In the genomic region with DNA sequence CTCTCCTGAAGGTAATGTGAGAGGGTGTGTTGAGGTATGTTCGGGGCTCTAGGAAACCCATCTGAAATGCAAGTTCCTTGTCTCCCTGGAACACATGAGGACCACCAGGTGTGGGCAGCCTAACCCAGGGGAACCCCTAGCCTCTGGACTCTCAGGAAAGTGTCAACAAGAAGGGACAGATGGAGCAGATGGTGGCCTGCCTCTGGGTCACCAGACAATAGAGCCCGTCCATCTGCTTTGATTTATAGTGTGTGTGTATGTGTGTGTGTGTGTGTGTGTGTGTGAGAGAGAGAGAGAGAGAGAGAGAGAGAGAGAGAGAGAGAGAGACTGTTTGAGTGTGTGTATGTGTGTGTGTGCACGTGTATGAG, we compare ENCODE assay signal across 9 mouse cellular contexts. TPM values are rescaled to one million over a fixed set of nuclear protein-coding genes. Genes with fewer than 3 reads are reported as not detected.
A peak's percentile ranks its signal among the peaks of the same experiment; 100 is the strongest.
DNase-seq lines count a peak whose midpoint lies in the region; ATAC-seq and TF ChIP-seq lines count a peak whose summit lies in the region.
"Had no signal": no experiment of that assay in that cellular context is flagged by ENCODE, and none has a peak within 500 bp of the region (broad histone marks: within the 10 kb centered on the region; RNA-seq: fewer than 3 reads in every experiment).

No protein-coding gene starts in this region.

- no peak for TF ChIP-seq CTCF in heart, adult 2 months (IDR thresholded peaks at IDR 0.05)
- no peak for TF ChIP-seq CTCF in lung, embryonic 14.5 days (IDR thresholded peaks at IDR 0.05; ENCODE audit: low read depth)
- no peak for TF ChIP-seq CTCF in embryonic fibroblast, embryonic 13.5 days (IDR thresholded peaks at IDR 0.05; ENCODE audit: borderline replicate concordance, insufficient read depth, low read length)

- no peak for TF ChIP-seq EP300 in heart, adult 2 months (IDR thresholded peaks at IDR 0.05; ENCODE audit: insufficient read depth, low read depth, low read length)

- H3K9ac ChIP-seq in heart, adult 2 months (ENCODE audit: low read depth, low read length): no peak overlapping the region
- no peak overlapping the region for H3K9ac ChIP-seq in lung, embryonic 14.5 days
- H3K9ac ChIP-seq in neural tube, embryonic 15.5 days (replicated peaks): no peak overlapping the region

- H3K27ac ChIP-seq in heart, adult 2 months: peak overlapping the region; percentile 88
- H3K27ac ChIP-seq in lung, embryonic 14.5 days (ENCODE audit: low read depth): peak overlapping the region; percentile 91
- peak overlapping the region; percentile 95 for H3K27ac ChIP-seq in embryonic fibroblast, embryonic 13.5 days (ENCODE audit: insufficient read depth, low read length)
- H3K27ac ChIP-seq in neural tube, embryonic 15.5 days (replicated peaks): peak overlapping the region; percentile 42; the same call in 1 of the 2 replicates

- intact Hi-C loops in heart, adult 2 months (cut with DNase I): loop anchor here (2.0 kb wide), 1 partner anchor 25 kb away; no protein-coding TSS in a partner anchor
- intact Hi-C loops in heart, postnatal 36 days (cut with DNase I): loop anchor here (2.0 kb wide), 1 partner anchor 25 kb away; no protein-coding TSS in a partner anchor

- H3K4me3 ChIP-seq in heart, adult 2 months: no peak overlapping the region
- no peak overlapping the region for H3K4me3 ChIP-seq in lung, embryonic 14.5 days (ENCODE audit: low read depth, low read length)
- no peak overlapping the region for H3K4me3 ChIP-seq in embryonic fibroblast, embryonic 13.5 days (ENCODE audit: insufficient read depth, low read length)
- H3K4me3 ChIP-seq in neural tube, embryonic 15.5 days (replicated peaks): no peak overlapping the region

- DNase-seq in heart, adult 2 months: no peak
- DNase-seq in heart, postnatal 36 days: no peak
- no peak for DNase-seq in lung, embryonic 14.5 days
- no peak for DNase-seq in lung, postnatal 36 days
- DNase-seq in layer of hippocampus, adult 9-11 months: no peak
- DNase-seq: thymus, postnatal 14 days had no signal

- no peaks in the 10 kb centered on the region for H3K27me3 ChIP-seq in heart, adult 2 months (ENCODE audit: control insufficient read depth, insufficient read depth, low read length)
- no peaks in the 10 kb centered on the region for H3K27me3 ChIP-seq in lung, embryonic 14.5 days (ENCODE audit: insufficient read depth, low read length)
- no peaks in the 10 kb centered on the region for H3K27me3 ChIP-seq in neural tube, embryonic 15.5 days (replicated peaks)

- H3K9me3 ChIP-seq in lung, embryonic 14.5 days (ENCODE audit: low read depth, low read length): no peaks in the 10 kb centered on the region; the same call in 1 of the 2 replicates
- no peaks in the 10 kb centered on the region for H3K9me3 ChIP-seq in neural tube, embryonic 15.5 days (replicated peaks)

- no peak for TF ChIP-seq POLR2A in heart, adult 2 months (IDR thresholded peaks at IDR 0.05; ENCODE audit: insufficient read depth, low read depth, low read length)
- TF ChIP-seq POLR2A in embryonic fibroblast, embryonic 13.5 days (IDR thresholded peaks at IDR 0.05; ENCODE audit: low read depth, low read length): no peak

- 82% methylated on average over 3 of the region's 3 CpGs for WGBS in heart, adult 2 months
- WGBS in lung, embryonic 14.5 days: 80% methylated on average over 3 of the region's 3 CpGs
- 67% methylated on average over 3 of the region's 3 CpGs for WGBS in neural tube, embryonic 15.5 days

- no peaks in the 10 kb centered on the region for H3K79me2 ChIP-seq in heart, adult 2 months (replicated peaks; ENCODE audit: control insufficient read depth, insufficient read depth, low read length)

- no peak overlapping the region for H3K4me2 ChIP-seq in lung, embryonic 14.5 days
- no peak overlapping the region for H3K4me2 ChIP-seq in neural tube, embryonic 15.5 days

- peaks cover 24% of the 10 kb centered on the region for H3K4me1 ChIP-seq in heart, adult 2 months (ENCODE audit: control insufficient read depth, insufficient read depth, low read length)
- H3K4me1 ChIP-seq in lung, embryonic 14.5 days (ENCODE audit: insufficient read depth): peaks cover 17% of the 10 kb centered on the region
- H3K4me1 ChIP-seq in embryonic fibroblast, embryonic 13.5 days (ENCODE audit: control insufficient read depth, insufficient read depth, low read length): peaks cover 17% of the 10 kb centered on the region
- H3K4me1 ChIP-seq in neural tube, embryonic 15.5 days: peaks cover 25% of the 10 kb centered on the region

- H3K36me3 ChIP-seq in heart, adult 2 months (ENCODE audit: control insufficient read depth, insufficient read depth, low read length): no peaks in the 10 kb centered on the region
- H3K36me3 ChIP-seq in lung, embryonic 14.5 days (ENCODE audit: insufficient read depth): no peaks in the 10 kb centered on the region
- no peaks in the 10 kb centered on the region for H3K36me3 ChIP-seq in neural tube, embryonic 15.5 days

- no peak for ATAC-seq in lung, embryonic 14.5 days (ENCODE audit: insufficient read depth)
- no peak for ATAC-seq in neural tube, embryonic 15.5 days (ENCODE audit: low FRiP score)
- ATAC-seq in granulocyte monocyte progenitor cell, adult 5-6 weeks (replicated peaks; ENCODE audit: poor library complexity, severe bottlenecking): no peak

RNA-seq across cellular contexts. Expression of a gene that starts 58.0 kb away (rescaled TPM):
- total RNA-seq in heart, adult 2 months (2021): 10 to 100 TPM; 70.1 to 96.2 TPM
- polyA plus RNA-seq in heart, adult 2 months (2012; rRNA removed): 67.8 and 195 TPM in 2 replicates
- 10 to 100 TPM; 81.7 to 91.3 TPM for total RNA-seq in heart, postnatal 36 days (2021)
- 215 and 218 TPM in 2 replicates for polyA plus RNA-seq in lung, embryonic 14.5 days (2014; fragmentation: Nextera tagmentation; extraction: Ambion mirVana)
- polyA plus RNA-seq in embryonic fibroblast, embryonic 13.5 days (2011; ENCODE audit: insufficient read length, low read depth, missing spikeins): 193 and 252 TPM in 2 replicates
- 225 and 227 TPM in 2 replicates for polyA plus RNA-seq in neural tube, embryonic 15.5 days (2015; fragmentation: Nextera tagmentation; extraction: Ambion mirVana)
- 72.5 and 80.0 TPM in 2 replicates for total RNA-seq in granulocyte monocyte progenitor cell, adult 5-6 weeks (2014; fragmentation: Nextera tagmentation)
- total RNA-seq in granulocyte monocyte progenitor cell, adult 5-6 weeks (2017): 237 and 273 TPM in 2 replicates

Comparison
In these comparisons a context has a peak if more than half of its experiments do, and no peak if none do; other contexts are left out.
1. H3K27ac ChIP-seq: peak in every context shown above with its lines; median percentile 95 in embryonic fibroblast, embryonic 13.5 days; 91 in lung, embryonic 14.5 days; 88 in heart, adult 2 months; 42 in neural tube, embryonic 15.5 days.